Mouse (Mus musculus): ENCODE measurements around the gene Tekt3. TPM values are rescaled to one million over a fixed set of nuclear protein-coding genes. Genes with fewer than 3 reads are reported as not detected.

The Tekt3 gene
- polyA plus RNA-seq, 3 experiments from 2014 or later, result not detected

GRCm38 (mm10) chr11:63066526-63066925 lies 5.1 kb downstream of the Tekt3 start:
- no peak for ATAC-seq

DNA sequence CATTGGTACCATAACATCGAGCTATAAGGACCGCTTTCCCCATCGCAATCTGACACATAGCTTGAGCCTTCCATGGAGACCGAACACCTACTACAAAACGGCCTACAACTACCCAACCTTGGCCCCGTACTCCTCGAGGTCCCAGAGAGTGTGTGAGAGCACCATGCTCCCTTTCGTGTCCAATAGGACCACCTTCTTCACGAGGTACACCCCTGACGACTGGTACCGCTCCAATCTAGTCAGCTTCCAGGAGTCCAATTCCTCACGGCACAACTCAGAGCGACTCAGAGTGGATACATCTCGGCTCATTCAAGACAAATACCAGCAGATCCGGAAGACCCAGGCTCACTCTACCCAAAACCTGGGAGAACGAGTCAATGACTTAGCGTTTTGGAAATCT lies 8.6 kb downstream of the Tekt3 start:
- no peak for ATAC-seq

- ATAC-seq, result no peak
These were observed 23.1 kb downstream of the Tekt3 start for GRCm38 (mm10) chr11:63084536-63084935.

- ATAC-seq, result no peak
These were observed 27.2 kb downstream of the Tekt3 start for GRCm38 (mm10) chr11:63088672-63089071.

DNA sequence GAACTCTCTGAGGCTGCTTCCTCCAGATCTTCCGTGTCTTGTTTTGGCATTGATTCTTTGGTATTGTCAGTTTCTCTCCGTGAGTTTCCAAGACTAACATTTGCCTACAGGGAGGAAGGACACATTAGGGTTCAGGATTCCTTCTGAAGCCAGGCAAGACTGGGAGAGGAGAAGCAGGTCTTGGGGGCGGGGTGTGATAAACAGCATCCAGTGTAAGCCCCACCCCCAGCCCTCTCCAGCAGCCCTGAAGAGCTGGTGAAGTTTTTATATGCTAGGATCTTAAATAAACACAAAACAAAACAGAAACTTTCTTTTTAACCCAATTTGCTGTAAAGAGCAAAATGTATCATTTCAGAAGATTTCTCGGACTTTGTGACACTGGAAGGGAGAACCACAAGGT lies 28.8 kb downstream of the Tekt3 start:
- no peak for ATAC-seq

DNA sequence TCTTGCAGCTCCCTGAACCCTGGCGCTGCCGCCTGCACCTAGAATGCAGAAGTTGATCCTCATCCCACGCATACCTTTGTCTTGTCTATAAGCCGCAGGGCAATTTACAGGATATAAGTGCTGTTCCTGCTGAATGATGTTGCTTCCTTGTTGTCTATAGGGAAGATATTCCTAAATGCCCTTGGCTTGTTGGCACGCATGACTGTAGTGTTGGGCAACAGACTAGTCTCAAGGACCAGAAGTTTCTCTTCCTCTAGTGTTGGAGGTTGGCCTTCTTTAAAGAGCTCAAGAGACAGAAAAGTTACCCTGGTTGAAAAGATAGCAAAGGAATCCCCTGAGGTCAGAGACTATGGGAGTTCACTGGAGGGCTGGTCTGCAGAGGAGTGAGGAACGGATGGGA lies 29.5 kb downstream of the Tekt3 start:
- no peak for ATAC-seq

- ATAC-seq, result no peak
These were observed 30.8 kb downstream of the Tekt3 start for GRCm38 (mm10) chr11:63092271-63092670.

DNA sequence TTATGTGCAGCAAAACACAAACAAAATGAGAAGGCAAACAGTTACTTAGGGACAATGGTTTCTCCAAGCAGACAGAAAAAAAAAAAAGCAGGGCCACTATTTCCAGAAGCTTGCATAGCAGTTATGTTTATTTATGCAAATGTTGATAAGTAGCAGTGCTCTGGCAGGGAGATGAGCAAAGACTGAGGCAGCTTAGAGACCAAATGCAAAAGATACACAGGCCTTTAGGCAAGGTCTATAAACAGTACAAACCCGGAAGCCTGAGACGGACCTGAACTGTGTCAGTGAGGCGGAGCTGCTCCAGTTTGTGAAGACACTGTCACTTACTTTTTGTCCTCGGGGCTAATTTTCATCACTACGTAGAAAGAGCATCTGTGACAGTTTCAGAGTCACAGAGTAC lies 32.1 kb downstream of the Tekt3 start:
- no peak for ATAC-seq

- ATAC-seq, result no peak
These were observed 33.0 kb downstream of the Tekt3 start for GRCm38 (mm10) chr11:63094496-63094895.

DNA sequence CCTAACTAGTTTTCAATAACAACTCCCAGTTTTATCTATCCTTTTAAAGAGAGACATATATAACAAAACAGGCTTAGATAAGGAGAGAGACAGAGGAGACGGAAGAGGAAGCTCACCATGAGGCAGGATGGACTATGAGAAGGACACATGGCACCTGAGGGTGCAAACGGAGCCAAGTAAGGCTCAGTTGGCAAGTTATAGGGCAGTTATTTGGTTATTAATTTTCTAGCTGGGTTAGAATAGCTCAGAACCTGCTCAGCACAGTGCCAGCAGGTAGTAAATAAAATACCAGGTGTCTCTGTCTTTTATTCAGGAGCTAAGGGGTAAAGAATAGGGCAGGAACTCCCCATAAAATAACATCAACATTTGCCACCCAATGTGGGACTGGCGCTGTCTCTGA lies 36.6 kb downstream of the Tekt3 start:
- ATAC-seq, result no peak

- ATAC-seq, result no peak
These were observed 37.9 kb downstream of the Tekt3 start for GRCm38 (mm10) chr11:63099390-63099789.

DNA sequence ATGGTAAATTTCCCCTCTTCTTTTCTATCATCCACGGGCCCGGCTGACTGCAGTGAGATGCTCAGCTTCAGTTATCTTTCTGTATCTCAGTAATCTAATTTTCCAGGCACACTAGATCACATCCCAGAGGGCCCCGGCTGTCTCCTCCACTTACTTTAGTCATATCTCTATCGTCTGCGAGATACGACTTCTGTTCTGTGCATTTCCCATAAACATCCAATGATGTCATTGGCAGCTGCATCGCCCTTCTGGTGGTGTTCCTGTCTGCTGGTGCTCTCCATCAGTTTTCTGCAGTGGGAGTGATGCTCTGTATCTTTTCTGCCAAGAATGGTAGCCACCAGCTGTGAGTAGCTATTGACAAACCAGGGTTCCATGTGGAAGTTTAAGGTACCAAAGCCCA lies 41.8 kb downstream of the Tekt3 start:
- no peak for ATAC-seq

DNA sequence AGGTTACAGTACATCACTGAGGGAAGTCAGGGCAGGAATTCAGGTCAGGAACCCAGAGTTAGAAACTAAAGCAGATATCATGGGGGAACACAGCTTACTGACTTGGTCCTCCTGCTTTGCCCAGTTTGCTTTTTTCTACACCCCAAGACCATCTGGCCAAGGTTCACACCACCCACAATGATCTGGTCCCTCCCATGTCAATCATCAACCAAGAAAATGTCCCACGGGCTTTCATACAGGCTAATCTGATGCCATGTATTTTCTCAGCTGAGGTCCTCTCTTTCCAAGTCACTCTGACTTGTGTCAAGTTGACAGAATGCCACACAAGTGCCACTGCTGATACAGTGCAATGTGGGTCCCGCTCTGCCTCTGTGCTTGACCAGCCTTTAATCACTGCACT lies 42.6 kb downstream of the Tekt3 start:
- ATAC-seq, result no peak

- no peak for ATAC-seq
These were observed 47.8 kb downstream of the Tekt3 start for GRCm38 (mm10) chr11:63109230-63109775.

DNA sequence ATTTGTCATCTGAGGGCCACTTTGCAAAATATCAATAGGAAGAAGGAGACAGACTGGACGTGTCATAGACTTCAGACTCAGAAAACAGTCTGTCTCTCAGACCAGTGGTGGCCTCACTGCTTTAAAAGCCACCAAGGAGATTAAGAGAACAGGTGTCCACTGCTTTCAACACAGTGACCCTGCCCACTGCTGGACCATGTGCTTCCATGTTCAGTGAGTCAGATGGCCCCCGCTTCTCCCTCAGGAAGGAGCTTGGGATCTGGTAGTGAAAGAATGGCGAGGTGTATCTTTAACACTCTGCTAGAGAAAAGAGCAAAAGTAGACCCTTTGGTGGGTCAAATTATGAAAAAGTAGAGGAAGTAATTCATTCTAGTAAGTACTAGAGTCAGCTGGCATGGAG lies 48.9 kb downstream of the Tekt3 start:
- ATAC-seq, result no peak

- no peak for ATAC-seq
These were observed 53.6 kb downstream of the Tekt3 start for GRCm38 (mm10) chr11:63114807-63115641.

DNA sequence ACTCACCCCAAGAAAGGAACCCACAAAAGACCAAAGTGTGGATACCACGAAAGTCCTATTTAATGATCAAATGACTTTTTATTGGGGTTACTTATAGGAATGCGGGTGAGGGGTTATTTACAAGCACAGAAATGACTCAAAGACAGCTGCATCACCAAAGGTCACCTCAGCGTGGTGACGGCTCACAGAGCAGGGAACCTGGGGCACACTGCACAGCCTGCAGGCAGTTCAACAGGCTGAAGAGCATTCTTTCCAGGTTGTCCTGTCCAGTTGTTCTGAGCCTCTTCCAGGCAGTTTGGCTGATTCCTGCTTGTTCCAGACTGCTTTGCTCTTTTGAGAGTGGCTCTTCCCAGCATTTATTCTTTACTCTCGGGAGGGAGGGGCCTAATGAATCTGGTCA lies 55.2 kb downstream of the Tekt3 start:
- ATAC-seq, result no peak

DNA sequence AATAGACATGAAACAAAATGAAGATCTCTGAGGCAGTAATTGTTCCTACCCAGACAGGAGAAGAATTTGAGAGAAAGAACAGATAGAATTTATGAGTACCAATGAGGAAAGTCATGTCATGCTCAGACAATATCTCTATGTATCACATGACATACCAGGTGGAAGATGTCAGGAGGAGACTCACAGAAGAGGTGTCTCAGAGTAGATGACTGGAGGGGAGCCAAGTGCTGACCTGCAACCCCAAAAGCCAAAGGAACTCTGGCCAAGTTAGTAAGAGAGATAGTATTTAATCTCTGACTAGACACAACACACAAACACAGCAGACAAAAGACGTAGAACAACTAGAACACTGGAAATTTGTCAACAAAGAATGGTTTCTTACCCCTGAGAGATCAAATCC lies 55.8 kb downstream of the Tekt3 start:
- no peak for ATAC-seq

DNA sequence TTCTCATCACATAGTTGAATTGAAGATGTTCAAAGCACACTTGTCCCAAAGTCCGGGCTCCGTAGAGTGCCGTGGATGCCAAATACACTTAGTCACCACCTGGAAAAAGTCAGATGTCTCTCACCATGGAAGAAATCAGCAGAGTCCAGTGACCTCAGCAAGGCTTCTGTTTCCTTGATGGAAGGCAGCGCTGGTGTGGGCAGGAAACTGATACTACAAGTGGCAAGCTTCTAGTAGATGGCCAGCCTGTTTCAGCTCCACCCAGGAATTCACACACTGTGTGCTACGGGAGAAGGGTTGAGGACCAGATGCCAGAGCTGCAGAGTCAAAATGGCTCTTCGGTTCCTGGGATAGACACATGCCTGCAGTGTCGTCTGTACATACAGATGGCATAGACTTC lies 58.3 kb downstream of the Tekt3 start:
- no peak for ATAC-seq

GRCm38 (mm10) chr11:63122249-63122648 lies 60.8 kb downstream of the Tekt3 start:
- no peak for ATAC-seq

- ATAC-seq, result no peak
These were observed 61.4 kb downstream of the Tekt3 start for GRCm38 (mm10) chr11:63122776-63123350.

DNA sequence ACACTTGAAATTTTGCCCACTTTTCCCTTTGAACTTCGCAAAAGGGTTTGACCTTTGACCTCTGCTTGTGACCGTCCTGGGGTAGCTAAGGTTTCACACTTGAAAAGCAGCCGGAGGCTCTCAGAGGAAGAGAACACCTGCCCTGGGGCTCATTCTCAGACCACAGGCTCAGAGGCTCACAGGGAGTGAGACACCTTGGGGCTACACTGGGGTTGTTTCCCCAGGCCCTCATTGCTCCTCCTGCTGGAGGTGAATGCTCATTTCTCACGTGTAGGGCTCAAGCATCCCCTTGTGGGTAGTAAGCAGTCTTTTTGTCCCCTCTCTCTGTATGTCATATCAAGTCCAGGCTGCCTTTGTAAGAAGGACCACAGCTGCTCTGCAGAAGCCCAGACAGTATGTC lies 62.9 kb downstream of the Tekt3 start:
- no peak for ATAC-seq

DNA sequence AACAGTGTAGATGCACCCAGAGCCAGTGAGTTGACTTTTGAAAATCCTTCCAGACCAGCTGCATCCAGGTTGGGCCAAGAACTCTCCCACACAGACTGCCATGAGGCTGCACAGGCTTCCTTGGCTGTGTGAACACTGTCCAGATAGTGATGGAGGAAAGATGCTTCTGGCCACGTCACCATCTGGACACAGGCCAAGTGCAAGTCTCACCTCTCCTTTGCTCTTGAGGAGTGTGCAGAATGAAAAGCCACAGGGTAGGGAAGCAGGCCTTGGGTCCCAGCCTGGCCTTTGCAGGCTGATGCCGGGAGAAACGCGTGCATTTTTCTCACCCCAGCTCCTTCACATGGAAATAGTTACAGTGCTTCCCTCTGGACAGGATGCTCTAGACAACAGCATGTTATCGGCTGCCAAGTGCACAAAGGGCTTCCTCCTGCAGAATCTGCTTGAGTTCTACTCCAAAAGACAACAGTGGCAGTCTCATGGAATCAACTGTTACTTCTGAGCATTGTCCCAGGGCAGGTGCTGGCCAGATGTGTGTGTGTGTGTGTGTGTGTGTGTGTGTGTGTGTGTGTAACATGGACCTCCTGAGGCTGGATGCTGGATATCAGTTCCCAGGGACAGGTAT lies 64.5 kb downstream of the Tekt3 start:
- ATAC-seq, result no peak

GRCm38 (mm10) chr11:63126976-63127375 lies 65.5 kb downstream of the Tekt3 start:
- ATAC-seq, result no peak

All from inflammation-experienced regulatory T-cells, adult 6 months (primary cell).